Comparison of ENCODE assay signal across 8 mouse cellular contexts in the genomic region with DNA sequence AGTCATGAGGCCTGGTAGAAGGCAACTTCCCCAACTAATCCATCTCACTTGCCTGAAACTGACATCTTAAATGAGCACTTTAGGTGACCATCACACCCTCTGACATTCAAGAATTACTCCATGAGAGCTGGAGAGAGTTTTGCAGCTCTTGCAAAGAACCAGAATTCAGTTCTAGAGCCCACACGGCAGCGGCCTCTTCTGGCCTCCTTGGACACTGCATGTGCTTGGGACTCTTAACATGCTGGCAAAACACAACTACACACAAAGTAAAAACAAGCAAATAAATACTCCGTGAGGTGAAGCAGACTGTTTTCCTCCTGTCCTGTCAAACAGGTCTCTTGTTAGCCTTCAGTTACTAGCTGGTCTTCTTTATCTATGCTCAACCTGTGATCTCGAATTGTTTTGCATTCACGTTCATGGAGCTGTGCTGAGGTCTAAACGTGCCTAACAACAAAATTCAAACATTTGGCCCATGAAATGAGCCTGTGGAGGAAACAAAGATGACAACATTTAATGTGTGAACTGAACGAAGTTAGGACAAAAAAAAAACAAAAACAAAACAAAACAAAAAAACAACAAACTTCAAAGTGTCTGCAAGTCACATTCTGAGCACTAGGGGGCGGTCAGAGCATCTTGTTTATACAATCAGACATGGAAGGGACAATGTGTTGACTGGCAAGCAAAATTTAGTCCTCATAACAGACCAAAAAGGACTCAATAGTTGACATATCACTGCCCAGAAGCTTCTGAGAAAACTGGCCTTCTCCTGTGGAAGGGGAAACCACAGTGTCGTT. TPM values are rescaled to one million over a fixed set of nuclear protein-coding genes. Genes with fewer than 3 reads are reported as not detected.
DNase-seq lines count a peak whose midpoint lies in the region; ATAC-seq and TF ChIP-seq lines count a peak whose summit lies in the region.
"Not testable (repeated sequence)": the region's sequence is repeated elsewhere in the genome, so short reads cannot be mapped to it uniquely, and the experiment has no call there.
"Had no signal": no experiment of that assay in that cellular context is flagged by ENCODE, and none has a peak within 500 bp of the region (broad histone marks: within the 10 kb centered on the region; RNA-seq: fewer than 3 reads in every experiment).

No protein-coding gene starts in this region.

- H3K4me2 ChIP-seq in forebrain, embryonic 14.5 days (ENCODE audit: low read length); hindbrain, embryonic 11.5 days (replicated peaks; ENCODE audit: low read depth, low read length): not testable (repeated sequence)

- H3K4me3 ChIP-seq in forebrain, embryonic 14.5 days (ENCODE audit: low read depth, low read length); hindbrain, embryonic 11.5 days (ENCODE audit: low read depth, low read length): not testable (repeated sequence)

- not testable (repeated sequence) for H3K27ac ChIP-seq in forebrain, embryonic 14.5 days (ENCODE audit: low read depth, low read length); hindbrain, embryonic 11.5 days (ENCODE audit: low read depth, low read length)

- POLR2A ChIA-PET in Patski (lab: Charles Lee), result not testable (repeated sequence)

- H3K9ac ChIP-seq in forebrain, embryonic 14.5 days (ENCODE audit: low read length); hindbrain, embryonic 11.5 days (ENCODE audit: low read depth, low read length): not testable (repeated sequence)

- H3K36me3 ChIP-seq in forebrain, embryonic 14.5 days (ENCODE audit: control insufficient read depth, insufficient read depth, low read length); hindbrain, embryonic 11.5 days (ENCODE audit: control insufficient read depth, insufficient read depth, low read length): not testable (repeated sequence)

- not testable (repeated sequence) for H3K4me1 ChIP-seq in forebrain, embryonic 14.5 days (ENCODE audit: control insufficient read depth, insufficient read depth, low read length); hindbrain, embryonic 11.5 days (replicated peaks; ENCODE audit: control insufficient read depth, insufficient read depth, low read length)

- not testable (repeated sequence) for DNase-seq in Patski (ENCODE audit: low read depth, low spot score)
- peak; percentile 32 to 46 for DNase-seq in cerebellum, adult 18-20 months
- DNase-seq in forebrain, embryonic 14.5 days (ENCODE audit: low spot score), result peak; percentile 40
- peak; percentile 50 for DNase-seq in hindbrain, embryonic 11.5 days (ENCODE audit: low spot score)
- peak; percentile 7 to 23 for DNase-seq in left cerebral cortex, adult 18-20 months (ENCODE audit: low spot score in 2 of 2)
- peak; percentile 60 for DNase-seq in lung, postnatal 36 days
- peak; percentile 13 for DNase-seq in retina, postnatal 7 days (ENCODE audit: low read depth, low spot score)

- not testable (repeated sequence) for H3K27me3 ChIP-seq in Patski; forebrain, embryonic 14.5 days (replicated peaks; ENCODE audit: control insufficient read depth, insufficient read depth, low read length); hindbrain, embryonic 11.5 days (ENCODE audit: control insufficient read depth, insufficient read depth, low read length)

- CTCF ChIA-PET in Patski (lab: Charles Lee), result interaction anchor here (1.8 kb wide), 1 partner anchor 28 kb away, joined by 6 read pairs; no protein-coding TSS in a partner anchor

- peak; percentile 69 for TF ChIP-seq CTCF in Patski (IDR thresholded peaks at IDR 0.05)

- WGBS in forebrain, embryonic 14.5 days, result 43% methylated on average over 9 of the region's 9 CpGs
- 42% methylated on average over 9 of the region's 9 CpGs for WGBS in hindbrain, embryonic 11.5 days

- H3K9me3 ChIP-seq in forebrain, embryonic 14.5 days (replicated peaks; ENCODE audit: control insufficient read depth, low read length); hindbrain, embryonic 11.5 days (ENCODE audit: control insufficient read depth, low read length): not testable (repeated sequence)

- not testable (repeated sequence) for ATAC-seq in Patski; forebrain, embryonic 14.5 days; hindbrain, embryonic 11.5 days (ENCODE audit: low FRiP score)

- in situ Hi-C loops in Patski (cut with MboI; ENCODE audit: low pct_unique_long_range_greater_than_20kb), result loop anchor here (10.0 kb wide), 1 partner anchor 219 kb away; no protein-coding TSS in a partner anchor

RNA-seq across cellular contexts. Expression of a gene that starts 16.3 kb away (rescaled TPM):
- polyA plus RNA-seq in Patski (2021), result 0.06 TPM
- not detected in 2 replicates for polyA plus RNA-seq in forebrain, embryonic 14.5 days (2014; fragmentation: Nextera tagmentation; extraction: Ambion mirVana)
- not detected in 2 replicates for polyA plus RNA-seq in hindbrain, embryonic 11.5 days (2014; fragmentation: Nextera tagmentation; extraction: Ambion mirVana)
- not detected for total RNA-seq in left cerebral cortex, adult 18-20 months (2021)
- polyA plus RNA-seq: forebrain, embryonic 13.5 days had no signal

RNA-seq across cellular contexts. Expression of a gene that starts 17.4 kb away (rescaled TPM):
- 0.08 TPM for polyA plus RNA-seq in Patski (2021)
- polyA plus RNA-seq in forebrain, embryonic 14.5 days (2014; fragmentation: Nextera tagmentation; extraction: Ambion mirVana), result not detected in 2 replicates
- polyA plus RNA-seq in hindbrain, embryonic 11.5 days (2014; fragmentation: Nextera tagmentation; extraction: Ambion mirVana), result not detected in 2 replicates
- not detected for total RNA-seq in left cerebral cortex, adult 18-20 months (2021)
- polyA plus RNA-seq: forebrain, embryonic 13.5 days had no signal

RNA-seq across cellular contexts. Expression of a gene that starts 50.8 kb away (rescaled TPM):
- not detected for polyA plus RNA-seq in Patski (2021)
- polyA plus RNA-seq in forebrain, embryonic 14.5 days (2014; fragmentation: Nextera tagmentation; extraction: Ambion mirVana), result not detected in 2 replicates
- polyA plus RNA-seq in hindbrain, embryonic 11.5 days (2014; fragmentation: Nextera tagmentation; extraction: Ambion mirVana), result not detected in 2 replicates
- total RNA-seq in left cerebral cortex, adult 18-20 months (2021), result not detected
- polyA plus RNA-seq: forebrain, embryonic 13.5 days had no signal
